Mouse (Mus musculus): ENCODE data around the gene Csf2ra. TPM values are rescaled to one million over a fixed set of nuclear protein-coding genes. Genes with fewer than 3 reads are reported as not detected.
"Not testable (repeated sequence)": the region's sequence is repeated elsewhere in the genome, so short reads cannot be mapped to it uniquely, and the experiment has no call there.

Csf2ra gene
- polyA plus RNA-seq, 1 experiment = not detected

- no peak for TF ChIP-seq CTCF (IDR thresholded peaks at IDR 0.05; ENCODE audit: insufficient read depth, low read depth, low read length)
- TF ChIP-seq POLR2A (IDR thresholded peaks at IDR 0.05; ENCODE audit: insufficient read depth, low read depth, low read length) = no peak
- H3K4me1 ChIP-seq (ENCODE audit: control insufficient read depth, insufficient read depth, low read length) = no peaks in the 10 kb centered on the region
- H3K27ac ChIP-seq (ENCODE audit: insufficient read depth, low read depth, low read length) = no peak overlapping the region
- WGBS = 72% methylated on average over 1 of the region's 1 CpGs
- H3K4me3 ChIP-seq (ENCODE audit: insufficient read depth, low read depth, low read length) = no peak overlapping the region
Observed at GRCm38 (mm10) chr19:61261241-61261640, 33.0 kb upstream of the Csf2ra start.

GRCm38 (mm10) chr19:61257733-61258132 lies 29.5 kb upstream of the Csf2ra start:
- H3K4me3 ChIP-seq (ENCODE audit: insufficient read depth, low read depth, low read length) = no peak overlapping the region
- WGBS = 93% methylated on average over 18 of the region's 18 CpGs
- no peaks in the 10 kb centered on the region for H3K4me1 ChIP-seq (ENCODE audit: control insufficient read depth, insufficient read depth, low read length)
- TF ChIP-seq CTCF (IDR thresholded peaks at IDR 0.05; ENCODE audit: insufficient read depth, low read depth, low read length) (no peak), POLR2A (IDR thresholded peaks at IDR 0.05; ENCODE audit: insufficient read depth, low read depth, low read length) (no peak)
- no peak overlapping the region for H3K27ac ChIP-seq (ENCODE audit: insufficient read depth, low read depth, low read length)

- Histone ChIP-seq H3K27ac (ENCODE audit: insufficient read depth, low read depth, low read length) (no peak overlapping the region), H3K4me1 (ENCODE audit: control insufficient read depth, insufficient read depth, low read length) (no peaks in the 10 kb centered on the region), H3K4me3 (ENCODE audit: insufficient read depth, low read depth, low read length) (no peak overlapping the region)
- WGBS = 89% methylated on average over 7 of the region's 7 CpGs
- TF ChIP-seq POLR2A (IDR thresholded peaks at IDR 0.05; ENCODE audit: insufficient read depth, low read depth, low read length) (no peak), CTCF (IDR thresholded peaks at IDR 0.05; ENCODE audit: insufficient read depth, low read depth, low read length) (no peak)
Observed at GRCm38 (mm10) chr19:61256166-61256887, 28.1 kb upstream of the Csf2ra start.

- H3K4me3 ChIP-seq (ENCODE audit: insufficient read depth, low read depth, low read length); H3K4me1 ChIP-seq (ENCODE audit: control insufficient read depth, insufficient read depth, low read length); H3K27ac ChIP-seq (ENCODE audit: insufficient read depth, low read depth, low read length): not testable (repeated sequence)
- 92% methylated on average over 4 of the region's 4 CpGs for WGBS
Observed at GRCm38 (mm10) chr19:61247334-61247733, 19.1 kb upstream of the Csf2ra start.

DNA sequence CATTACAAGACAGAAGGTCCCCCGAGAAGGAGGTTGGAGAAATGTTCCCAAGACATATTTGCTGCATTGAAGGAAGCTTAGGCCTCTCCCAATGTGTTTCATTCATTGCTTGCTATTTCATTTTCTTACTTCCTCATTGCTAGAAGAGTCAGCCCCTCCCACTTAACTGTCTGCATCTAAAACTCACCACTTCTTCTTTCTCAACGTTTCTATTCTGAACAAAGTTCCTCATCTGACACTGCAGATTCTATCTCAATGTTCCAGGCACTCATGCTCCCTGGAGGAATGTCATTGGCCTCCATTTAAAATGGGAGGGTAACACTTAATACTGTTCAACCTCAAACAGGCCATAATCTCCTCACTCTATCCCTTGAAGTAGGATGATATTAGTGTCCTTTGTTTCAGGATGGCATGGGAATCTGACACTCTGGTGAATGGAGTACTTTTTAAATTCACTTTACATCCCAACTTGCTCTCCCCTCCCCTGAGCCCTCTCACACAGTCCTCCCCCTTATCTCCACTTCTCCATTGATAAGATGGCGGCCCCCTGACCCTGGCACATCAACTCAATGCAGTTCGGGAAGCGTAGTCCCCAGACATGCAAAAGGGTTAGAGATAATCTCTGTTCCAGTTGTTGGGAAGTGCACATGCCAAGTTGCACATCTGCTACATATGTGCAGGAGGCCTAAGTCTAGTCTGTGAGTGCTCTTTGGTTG lies 16.6 kb upstream of the Csf2ra start:
- no peak for TF ChIP-seq CTCF (IDR thresholded peaks at IDR 0.05; ENCODE audit: insufficient read depth, low read depth, low read length)
- TF ChIP-seq POLR2A (IDR thresholded peaks at IDR 0.05; ENCODE audit: insufficient read depth, low read depth, low read length) = no peak
- no peaks in the 10 kb centered on the region for H3K4me1 ChIP-seq (ENCODE audit: control insufficient read depth, insufficient read depth, low read length)
- no peak overlapping the region for H3K4me3 ChIP-seq (ENCODE audit: insufficient read depth, low read depth, low read length)
- H3K27ac ChIP-seq (ENCODE audit: insufficient read depth, low read depth, low read length) = no peak overlapping the region
- WGBS = 73% methylated on average over 5 of the region's 5 CpGs

DNA sequence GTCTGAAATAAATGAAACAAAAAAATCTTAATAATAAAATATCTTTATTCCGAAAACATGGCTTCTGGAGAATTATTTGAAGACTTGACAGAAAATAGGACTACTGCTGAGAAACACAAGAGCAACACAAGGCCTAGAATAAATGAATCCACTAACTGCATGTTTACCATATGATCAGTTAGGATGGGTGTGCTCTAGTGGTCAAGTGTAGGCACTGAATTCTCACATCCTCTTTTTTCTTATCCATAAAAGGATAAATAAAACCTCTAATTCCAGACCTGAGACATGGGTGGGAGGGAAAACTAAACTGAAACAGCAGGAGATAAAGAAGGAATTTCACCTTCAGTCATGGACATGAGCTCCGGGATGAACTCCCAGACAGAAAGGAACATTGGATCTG lies 9.7 kb upstream of the Csf2ra start:
- Histone ChIP-seq H3K27ac (ENCODE audit: insufficient read depth, low read depth, low read length) (no peak overlapping the region), H3K4me3 (ENCODE audit: insufficient read depth, low read depth, low read length) (no peak overlapping the region), H3K4me1 (ENCODE audit: control insufficient read depth, insufficient read depth, low read length) (no peaks in the 10 kb centered on the region)
- no peak for TF ChIP-seq CTCF (IDR thresholded peaks at IDR 0.05; ENCODE audit: insufficient read depth, low read depth, low read length)
- no peak for TF ChIP-seq POLR2A (IDR thresholded peaks at IDR 0.05; ENCODE audit: insufficient read depth, low read depth, low read length)
- WGBS = 86% methylated on average over 2 of the region's 2 CpGs

DNA sequence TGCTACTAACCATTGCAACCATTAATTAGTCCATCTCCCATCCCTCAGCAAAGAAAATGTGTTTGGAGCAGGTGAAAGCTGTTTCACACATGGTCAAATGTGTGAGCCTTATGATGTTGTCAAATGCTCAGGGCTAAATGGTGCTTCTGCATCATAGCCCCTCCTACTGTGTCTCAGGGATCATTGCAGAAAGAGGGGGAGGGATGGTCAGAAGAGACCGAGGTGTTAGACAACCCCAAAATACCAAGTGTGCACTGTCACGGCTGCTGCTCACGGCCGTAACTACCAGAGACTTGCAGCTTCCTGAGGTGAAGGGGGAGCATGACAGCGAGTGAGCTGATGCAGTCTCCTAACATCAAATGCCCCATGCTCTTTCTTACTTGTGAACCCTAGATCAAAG lies 6.3 kb upstream of the Csf2ra start:
- H3K4me1 ChIP-seq (ENCODE audit: control insufficient read depth, insufficient read depth, low read length) = no peaks in the 10 kb centered on the region
- 70% methylated on average over 5 of the region's 5 CpGs for WGBS
- TF ChIP-seq CTCF (IDR thresholded peaks at IDR 0.05; ENCODE audit: insufficient read depth, low read depth, low read length) (no peak), POLR2A (IDR thresholded peaks at IDR 0.05; ENCODE audit: insufficient read depth, low read depth, low read length) (no peak)
- no peak overlapping the region for H3K27ac ChIP-seq (ENCODE audit: insufficient read depth, low read depth, low read length)
- H3K4me3 ChIP-seq (ENCODE audit: insufficient read depth, low read depth, low read length) = no peak overlapping the region

DNA sequence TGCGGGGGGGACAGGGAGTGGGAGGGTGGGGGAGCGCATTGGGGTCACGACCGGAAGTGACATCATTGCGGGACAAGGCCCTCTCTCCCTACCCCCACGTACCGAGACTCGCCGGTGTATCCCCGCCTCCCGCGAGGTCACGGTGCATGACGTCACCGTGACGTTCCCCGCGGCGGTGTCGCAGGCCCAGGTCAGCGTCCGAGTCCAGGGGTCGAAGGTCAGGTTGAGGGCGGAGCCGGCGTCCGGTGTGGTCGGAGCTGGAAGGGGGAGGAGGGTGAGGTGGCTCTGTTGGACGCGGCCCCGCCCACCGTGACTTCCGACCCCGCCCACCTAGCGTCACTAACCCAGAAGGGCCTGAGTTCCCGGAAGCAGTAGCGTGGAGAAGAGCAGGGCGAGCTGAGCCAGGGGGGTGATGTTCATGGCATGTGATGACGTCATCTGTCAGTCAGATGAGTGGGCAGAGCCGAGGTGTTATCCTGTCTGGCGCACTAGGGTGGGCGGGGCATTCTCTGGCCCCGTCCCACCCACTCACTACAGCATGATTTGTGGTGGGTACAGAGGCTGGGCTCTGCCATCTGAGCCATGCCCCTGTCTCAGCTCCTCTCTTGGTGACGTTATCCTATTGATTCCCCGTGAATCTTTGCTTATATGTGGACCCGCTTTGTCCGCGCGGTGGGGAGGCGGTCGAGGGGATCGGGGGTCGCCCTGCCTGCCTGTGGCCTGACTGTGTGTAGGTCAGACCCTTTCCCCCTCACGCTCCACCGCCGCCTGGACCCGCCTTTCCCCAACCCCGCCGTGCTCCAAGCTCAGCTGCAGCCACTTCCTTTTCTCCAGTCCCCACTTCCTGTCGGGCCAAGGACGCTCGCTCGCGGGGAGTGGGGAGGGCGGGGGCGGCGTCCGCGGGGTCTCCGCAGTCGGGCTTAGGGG lies 1.0 kb downstream of the Csf2ra start:
- Histone ChIP-seq H3K4me3 (ENCODE audit: insufficient read depth, low read depth, low read length) (peak overlapping the region; percentile 64), H3K27ac (ENCODE audit: insufficient read depth, low read depth, low read length) (peak overlapping the region; percentile 83), H3K4me1 (ENCODE audit: control insufficient read depth, insufficient read depth, low read length) (peaks cover 14% of the 10 kb centered on the region)
- TF ChIP-seq CTCF (IDR thresholded peaks at IDR 0.05; ENCODE audit: insufficient read depth, low read depth, low read length) = no peak
- peak; percentile 10; the same call in 1 of the 2 replicates for TF ChIP-seq POLR2A (IDR thresholded peaks at IDR 0.05; ENCODE audit: insufficient read depth, low read depth, low read length)
- 4% methylated on average over 71 of the region's 71 CpGs for WGBS
